Mouse (Mus musculus): Measurements from ENCODE around the gene Hesx1. TPM values are rescaled to one million over a fixed set of nuclear protein-coding genes. Genes with fewer than 3 reads are reported as not detected.
"Not testable (repeated sequence)": the region's sequence is repeated elsewhere in the genome, so short reads cannot be mapped to it uniquely, and the experiment has no call there.

Hesx1 gene
- polyA plus RNA-seq (2014; fragmentation: Nextera tagmentation; extraction: Ambion mirVana), result 0.19 TPM in 1 of 2 replicates, not detected in the other

DNA sequence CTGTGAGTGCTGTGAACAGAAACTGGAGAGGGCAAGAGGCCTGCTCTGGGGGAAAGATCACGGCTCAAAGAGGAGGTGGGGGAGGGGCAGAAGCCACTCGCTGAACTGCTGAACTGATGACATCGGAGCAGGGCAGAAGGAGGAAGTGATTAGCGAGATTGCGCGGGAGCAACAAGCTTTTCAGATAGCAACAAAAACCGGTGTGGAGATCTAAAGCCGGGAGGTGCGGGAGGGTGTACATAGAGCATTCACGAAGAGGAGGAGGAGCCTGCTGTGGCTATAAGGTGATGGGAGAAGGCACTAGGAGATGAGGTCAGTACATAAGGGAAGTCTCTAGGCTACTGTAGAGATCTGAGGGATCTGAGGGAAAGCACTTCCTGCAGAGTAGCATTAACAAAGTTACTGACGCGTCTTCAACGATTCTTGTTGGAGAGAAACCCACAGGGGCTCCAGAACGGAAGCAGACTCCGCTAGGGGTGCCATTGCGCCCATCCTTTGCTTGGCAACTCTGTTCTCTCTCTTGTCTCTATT is at the start of gene Hesx1:
Gene Hesx1, plus strand, starts transcription at position 206 of the 531 bp plus-strand sequence.
- Histone ChIP-seq H3K4me2 (ENCODE audit: low read depth, low read length) (peak within 1 kb of the TSS; percentile 59), H3K27me3 (replicated peaks; ENCODE audit: control insufficient read depth, insufficient read depth, low read length) (no peaks in the 10 kb centered on the region), H3K36me3 (ENCODE audit: control insufficient read depth, insufficient read depth, low read length) (no peaks in the 10 kb centered on the region), H3K4me3 (ENCODE audit: low read depth, low read length) (peak within 1 kb of the TSS; percentile 33), H3K4me1 (ENCODE audit: control insufficient read depth, insufficient read depth, low read length) (peaks cover 6% of the 10 kb centered on the region; the same call in 1 of the 2 replicates), H3K27ac (replicated peaks; ENCODE audit: low read depth, low read length) (peak within 1 kb of the TSS; percentile 52), H3K9ac (ENCODE audit: low read depth, low read length) (peak within 1 kb of the TSS; percentile 52), H3K9me3 (ENCODE audit: control insufficient read depth, low read length) (no peaks in the 10 kb centered on the region)
- ATAC-seq (ENCODE audit: low read depth) (peak; percentile 88), DNase-seq (ENCODE audit: low spot score) (peak; percentile 71)
- 5% methylated on average over 16 of the region's 16 CpGs for WGBS

GRCm38 (mm10) chr14:26956139-26956538 is 38.1 kb upstream of the Hesx1 start:
- not testable (repeated sequence) for H3K27me3 ChIP-seq (replicated peaks; ENCODE audit: control insufficient read depth, insufficient read depth, low read length); H3K4me3 ChIP-seq (ENCODE audit: low read depth, low read length); DNase-seq (ENCODE audit: low spot score); H3K4me2 ChIP-seq (ENCODE audit: low read depth, low read length); H3K4me1 ChIP-seq (ENCODE audit: control insufficient read depth, insufficient read depth, low read length); H3K9me3 ChIP-seq (ENCODE audit: control insufficient read depth, low read length); ATAC-seq (ENCODE audit: low read depth); H3K27ac ChIP-seq (replicated peaks; ENCODE audit: low read depth, low read length); H3K9ac ChIP-seq (ENCODE audit: low read depth, low read length)
- peaks cover 52% of the 10 kb centered on the region for H3K36me3 ChIP-seq (ENCODE audit: control insufficient read depth, insufficient read depth, low read length)
- 93% methylated on average over 2 of the region's 2 CpGs for WGBS

GRCm38 (mm10) chr14:26960518-26960917 is 33.7 kb upstream of the Hesx1 start:
- H3K27ac ChIP-seq (replicated peaks; ENCODE audit: low read depth, low read length), result no peak overlapping the region
- H3K36me3 ChIP-seq (ENCODE audit: control insufficient read depth, insufficient read depth, low read length), result peaks cover 50% of the 10 kb centered on the region
- no peaks in the 10 kb centered on the region for H3K9me3 ChIP-seq (ENCODE audit: control insufficient read depth, low read length)
- no peak overlapping the region for H3K4me2 ChIP-seq (ENCODE audit: low read depth, low read length)
- H3K27me3 ChIP-seq (replicated peaks; ENCODE audit: control insufficient read depth, insufficient read depth, low read length), result no peaks in the 10 kb centered on the region
- no peak for DNase-seq (ENCODE audit: low spot score)
- no peaks in the 10 kb centered on the region for H3K4me1 ChIP-seq (ENCODE audit: control insufficient read depth, insufficient read depth, low read length)
- ATAC-seq (ENCODE audit: low read depth), result no peak
- H3K9ac ChIP-seq (ENCODE audit: low read depth, low read length), result no peak overlapping the region
- 85% methylated on average over 1 of the region's 1 CpGs for WGBS
- H3K4me3 ChIP-seq (ENCODE audit: low read depth, low read length), result no peak overlapping the region

GRCm38 (mm10) chr14:26969164-26969563 is 25.1 kb upstream of the Hesx1 start:
- ATAC-seq (ENCODE audit: low read depth) (no peak), DNase-seq (ENCODE audit: low spot score) (no peak)
- WGBS, result 79% methylated on average over 3 of the region's 3 CpGs
- Histone ChIP-seq H3K36me3 (ENCODE audit: control insufficient read depth, insufficient read depth, low read length) (peaks cover 3% of the 10 kb centered on the region; the same call in 1 of the 2 replicates), H3K4me3 (ENCODE audit: low read depth, low read length) (peak overlapping the region; percentile 95), H3K27ac (replicated peaks; ENCODE audit: low read depth, low read length) (no peak overlapping the region), H3K4me1 (ENCODE audit: control insufficient read depth, insufficient read depth, low read length) (peaks cover 10% of the 10 kb centered on the region), H3K4me2 (ENCODE audit: low read depth, low read length) (peak overlapping the region; percentile 69), H3K9ac (ENCODE audit: low read depth, low read length) (peak overlapping the region; percentile 95; the same call in 1 of the 2 replicates), H3K9me3 (ENCODE audit: control insufficient read depth, low read length) (no peaks in the 10 kb centered on the region), H3K27me3 (replicated peaks; ENCODE audit: control insufficient read depth, insufficient read depth, low read length) (no peaks in the 10 kb centered on the region)

- Histone ChIP-seq H3K27me3 (replicated peaks; ENCODE audit: control insufficient read depth, insufficient read depth, low read length) (no peaks in the 10 kb centered on the region), H3K27ac (replicated peaks; ENCODE audit: low read depth, low read length) (peak overlapping the region; percentile 93), H3K36me3 (ENCODE audit: control insufficient read depth, insufficient read depth, low read length) (no peaks in the 10 kb centered on the region), H3K4me1 (ENCODE audit: control insufficient read depth, insufficient read depth, low read length) (peaks cover 10% of the 10 kb centered on the region), H3K9me3 (ENCODE audit: control insufficient read depth, low read length) (no peaks in the 10 kb centered on the region), H3K9ac (ENCODE audit: low read depth, low read length) (peak overlapping the region; percentile 95), H3K4me3 (ENCODE audit: low read depth, low read length) (peak overlapping the region; percentile 95), H3K4me2 (ENCODE audit: low read depth, low read length) (peak overlapping the region; percentile 69)
- DNase-seq (ENCODE audit: low spot score) (peak; percentile 68), ATAC-seq (ENCODE audit: low read depth) (peak; percentile 86)
- 0% methylated on average over 16 of the region's 62 CpGs for WGBS
These were observed 24.3 kb upstream of the Hesx1 start for GRCm38 (mm10) chr14:26969856-26970407.

DNA sequence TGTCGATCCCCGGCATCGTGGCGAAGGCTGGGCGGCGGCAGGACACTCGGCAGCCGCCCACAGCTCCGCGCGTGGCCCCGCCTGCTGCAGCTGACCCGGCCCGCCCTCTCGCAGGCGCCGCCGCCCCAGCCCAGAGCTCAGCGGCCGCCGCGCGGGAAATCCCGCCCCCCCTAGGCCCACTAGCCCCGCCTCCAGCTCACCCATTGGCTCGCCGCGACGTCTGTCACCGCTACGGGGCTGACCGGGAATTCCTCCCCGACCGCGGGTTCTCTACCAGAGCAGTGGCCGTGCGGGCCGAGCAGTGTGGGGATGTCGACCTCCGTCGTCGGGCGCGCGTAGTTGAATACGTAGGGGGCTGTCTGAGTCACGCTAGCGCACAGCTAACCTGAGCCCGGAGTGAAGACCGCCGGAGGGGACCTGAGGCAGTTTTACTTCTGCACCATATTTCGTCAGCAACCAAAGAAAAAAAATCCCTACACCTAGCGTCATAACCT is 23.7 kb upstream of the Hesx1 start:
- Histone ChIP-seq H3K4me3 (ENCODE audit: low read depth, low read length) (peak overlapping the region; percentile 95), H3K4me1 (ENCODE audit: control insufficient read depth, insufficient read depth, low read length) (peaks cover 10% of the 10 kb centered on the region), H3K27me3 (replicated peaks; ENCODE audit: control insufficient read depth, insufficient read depth, low read length) (no peaks in the 10 kb centered on the region), H3K27ac (replicated peaks; ENCODE audit: low read depth, low read length) (peak overlapping the region; percentile 93), H3K36me3 (ENCODE audit: control insufficient read depth, insufficient read depth, low read length) (no peaks in the 10 kb centered on the region), H3K9ac (ENCODE audit: low read depth, low read length) (peak overlapping the region; percentile 95), H3K4me2 (ENCODE audit: low read depth, low read length) (peak overlapping the region; percentile 69), H3K9me3 (ENCODE audit: control insufficient read depth, low read length) (no peaks in the 10 kb centered on the region)
- WGBS, result 1% methylated on average over 28 of the region's 53 CpGs
- DNase-seq (ENCODE audit: low spot score) (peak; percentile 95), ATAC-seq (ENCODE audit: low read depth) (peak; percentile 98)

DNA sequence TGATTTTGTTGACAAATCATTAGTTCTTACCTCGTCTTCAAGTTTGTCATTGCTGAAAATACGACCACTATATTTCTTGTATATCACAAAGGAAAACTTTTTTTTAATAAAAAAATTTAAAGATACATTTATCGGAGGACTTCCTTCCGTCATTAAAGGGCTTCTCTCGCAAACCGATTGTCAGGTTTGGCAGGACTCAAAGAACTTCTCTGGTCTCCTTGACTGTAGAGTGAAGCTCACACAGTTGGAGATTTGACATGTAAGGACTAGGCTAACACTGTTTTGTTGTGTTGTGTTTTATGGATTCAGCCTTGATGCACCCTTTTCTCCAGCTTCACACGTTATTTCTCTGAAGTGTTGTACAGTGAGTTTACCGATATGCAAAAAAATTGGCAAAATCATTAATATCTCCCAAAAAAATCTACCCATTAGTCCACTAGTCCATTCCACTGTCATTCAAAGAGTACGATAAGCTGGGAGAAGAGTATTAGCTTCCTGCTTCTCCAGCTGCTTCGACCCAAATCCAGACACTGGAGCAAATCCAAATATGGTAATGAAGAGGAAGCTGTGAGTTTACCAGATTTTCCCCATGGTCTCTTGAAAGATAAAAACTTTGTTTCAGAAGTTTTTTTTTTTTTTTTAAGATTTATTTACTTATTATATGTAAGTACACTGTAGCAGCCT is 23.0 kb upstream of the Hesx1 start, which contains the start of gene Appl1:
Gene Appl1, minus strand, starts transcription at position 127 of the 684 bp plus-strand sequence.
- ATAC-seq (ENCODE audit: low read depth), result no peak

DNA sequence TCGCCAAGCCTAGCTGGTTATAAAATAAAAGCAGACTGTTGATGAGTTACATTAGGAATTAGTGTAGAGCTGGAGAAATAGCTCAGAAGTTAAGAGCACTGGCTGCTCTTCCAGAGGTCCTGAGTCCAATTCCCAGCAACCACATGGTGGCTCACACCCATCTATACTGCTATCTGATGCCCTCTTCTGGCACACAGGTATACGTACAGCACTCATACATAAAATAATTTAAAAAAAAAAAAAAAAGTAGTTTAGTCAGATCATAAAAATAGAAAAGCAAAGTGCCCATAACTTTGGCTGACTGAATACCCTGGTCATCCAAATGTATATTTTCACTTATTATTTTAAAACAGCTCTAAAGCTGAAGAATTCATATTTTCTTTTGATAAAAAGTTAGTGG is 21.1 kb upstream of the Hesx1 start:
- no peak overlapping the region for H3K9ac ChIP-seq (ENCODE audit: low read depth, low read length)
- no peak for ATAC-seq (ENCODE audit: low read depth)
- no peak overlapping the region for H3K27ac ChIP-seq (replicated peaks; ENCODE audit: low read depth, low read length)
- H3K9me3 ChIP-seq (ENCODE audit: control insufficient read depth, low read length), result no peaks in the 10 kb centered on the region
- H3K27me3 ChIP-seq (replicated peaks; ENCODE audit: control insufficient read depth, insufficient read depth, low read length), result no peaks in the 10 kb centered on the region
- 71% methylated on average over 2 of the region's 2 CpGs for WGBS
- H3K4me2 ChIP-seq (ENCODE audit: low read depth, low read length), result no peak overlapping the region
- peaks cover 10% of the 10 kb centered on the region for H3K4me1 ChIP-seq (ENCODE audit: control insufficient read depth, insufficient read depth, low read length)
- H3K36me3 ChIP-seq (ENCODE audit: control insufficient read depth, insufficient read depth, low read length), result no peaks in the 10 kb centered on the region
- DNase-seq (ENCODE audit: low spot score), result no peak
- no peak overlapping the region for H3K4me3 ChIP-seq (ENCODE audit: low read depth, low read length)

More for the DNA sequence above, 23.0 kb upstream of the Hesx1 start, which contains the start of gene Appl1:
- WGBS, result 42% methylated on average over 10 of the region's 10 CpGs
- H3K4me2 ChIP-seq (ENCODE audit: low read depth, low read length), result peak within 1 kb of the TSS; percentile 69
- DNase-seq (ENCODE audit: low spot score), result no peak
- H3K9me3 ChIP-seq (ENCODE audit: control insufficient read depth, low read length), result no peaks in the 10 kb centered on the region
- peaks cover 10% of the 10 kb centered on the region for H3K4me1 ChIP-seq (ENCODE audit: control insufficient read depth, insufficient read depth, low read length)
- H3K27me3 ChIP-seq (replicated peaks; ENCODE audit: control insufficient read depth, insufficient read depth, low read length), result no peaks in the 10 kb centered on the region
- peak within 1 kb of the TSS; percentile 95 for H3K4me3 ChIP-seq (ENCODE audit: low read depth, low read length)
- no peaks in the 10 kb centered on the region for H3K36me3 ChIP-seq (ENCODE audit: control insufficient read depth, insufficient read depth, low read length)
- peak within 1 kb of the TSS; percentile 93 for H3K27ac ChIP-seq (replicated peaks; ENCODE audit: low read depth, low read length)
- H3K9ac ChIP-seq (ENCODE audit: low read depth, low read length), result peak within 1 kb of the TSS; percentile 95
